Mouse (Mus musculus): ENCODE results near the gene Chpf2.

- TF ChIP-seq CTCF (IDR thresholded peaks at IDR 0.05; ENCODE audit: borderline replicate concordance, insufficient read depth, low read depth, low read length), result no peak
- TF ChIP-seq POLR2A (IDR thresholded peaks at IDR 0.05; ENCODE audit: borderline replicate concordance, insufficient read depth, low read length), result no peak
Observed at GRCm38 (mm10) chr5:24635093-24635492, 48.6 kb downstream of the Chpf2 start.

Data from cerebellum, adult 2 months (tissue).